Mouse (Mus musculus) lung, adult 18-20 months (tissue): ENCODE data around the gene Gm10354.
"Not testable (repeated sequence)": the region's sequence is repeated elsewhere in the genome, so short reads cannot be mapped to it uniquely, and the experiment has no call there.

ENCODE experiments used
- DNase-seq, 2 experiments: peaks; one replicate each; pipeline ENCODE4 v3.0.0; 2022; ENCODE audit warnings: mixed read lengths in 2 of 2

Gene Gm10354

GRCm38 (mm10) chr5:14953587-14953986 is 25.1 kb downstream of the Gm10354 start:
- DNase-seq, result not testable (repeated sequence)

GRCm38 (mm10) chr5:14952749-14953148 is 26.0 kb downstream of the Gm10354 start:
- not testable (repeated sequence) for DNase-seq

DNA sequence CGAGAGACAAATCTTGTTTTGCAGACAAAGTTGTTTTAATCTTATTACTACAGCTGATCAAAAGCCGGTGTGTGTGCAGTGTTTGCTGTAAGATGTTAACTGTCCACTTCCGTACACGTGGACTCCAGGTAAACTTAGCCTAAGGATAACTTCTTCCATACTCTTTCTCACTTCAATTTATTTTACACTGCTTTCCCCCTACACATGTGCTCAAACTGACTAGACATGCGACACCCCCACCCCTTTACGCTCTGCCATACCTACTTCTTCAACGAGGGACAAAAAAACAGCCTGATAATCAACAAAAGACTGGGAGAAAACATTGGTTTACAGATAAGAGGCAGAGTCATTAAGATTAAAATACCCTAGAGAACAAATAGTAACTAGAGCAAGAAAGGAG is 26.9 kb downstream of the Gm10354 start:
- not testable (repeated sequence) for DNase-seq

DNA sequence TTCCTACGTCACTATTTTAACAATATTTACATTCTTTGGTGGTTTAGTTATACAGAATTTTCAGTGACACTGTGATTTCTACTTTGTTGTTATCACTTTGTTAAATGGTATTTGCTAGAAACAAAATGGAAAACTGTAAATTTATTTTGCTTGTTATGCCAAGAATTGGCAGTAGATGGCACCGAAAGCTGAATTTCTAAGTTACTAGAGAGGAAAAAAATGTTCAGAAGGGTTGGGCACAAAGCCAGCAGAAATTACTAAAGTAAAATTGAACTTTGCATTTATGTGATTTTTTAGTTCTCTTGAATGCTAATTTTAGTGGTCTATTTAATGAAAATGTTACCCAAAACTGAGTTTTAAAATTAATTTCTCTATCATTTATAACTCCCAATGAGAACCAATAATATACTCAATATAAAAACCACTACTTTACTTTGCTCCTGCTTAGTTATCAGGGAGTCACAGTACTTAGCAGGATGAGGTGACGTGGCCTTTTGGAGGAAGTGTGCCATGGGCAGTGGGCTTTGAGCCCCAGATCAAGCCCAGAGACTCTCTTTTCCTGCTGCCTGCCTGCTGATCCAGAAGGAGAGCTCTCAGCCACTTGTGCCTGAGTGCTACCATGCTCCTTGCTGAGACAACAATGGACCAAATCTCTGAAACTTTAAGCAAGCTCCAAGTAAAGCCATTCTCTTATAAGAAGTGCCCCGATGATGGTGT is 31.1 kb downstream of the Gm10354 start:
- not testable (repeated sequence) for DNase-seq

- DNase-seq, result not testable (repeated sequence)
Observed at GRCm38 (mm10) chr5:14945524-14945923, 33.2 kb downstream of the Gm10354 start.

DNA sequence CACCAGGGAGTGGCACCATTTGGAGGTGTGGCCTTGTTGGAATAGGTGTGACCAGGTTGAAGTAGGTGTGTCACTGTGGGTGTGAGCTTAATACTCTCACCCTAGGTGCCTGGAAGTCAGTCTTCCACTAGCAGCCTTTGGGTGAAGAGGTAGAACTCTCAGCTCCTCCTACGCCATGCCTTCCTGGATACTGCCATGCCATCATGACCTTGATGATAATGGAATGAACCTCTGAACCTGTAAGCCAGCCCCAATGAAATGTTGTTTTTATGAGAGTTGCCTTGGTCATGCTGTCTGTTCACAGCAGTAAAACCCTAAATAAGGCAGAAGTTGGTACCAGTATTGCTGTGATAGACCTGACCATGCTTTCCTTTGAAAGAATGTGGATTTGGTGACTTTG is 37.7 kb downstream of the Gm10354 start:
- DNase-seq, result not testable (repeated sequence)

- DNase-seq, result not testable (repeated sequence)
Observed at GRCm38 (mm10) chr5:14938329-14938728, 40.4 kb downstream of the Gm10354 start, which contains the start of gene Speer4e. Gene Speer4e (minus strand): TSS chr5:14938429.

DNA sequence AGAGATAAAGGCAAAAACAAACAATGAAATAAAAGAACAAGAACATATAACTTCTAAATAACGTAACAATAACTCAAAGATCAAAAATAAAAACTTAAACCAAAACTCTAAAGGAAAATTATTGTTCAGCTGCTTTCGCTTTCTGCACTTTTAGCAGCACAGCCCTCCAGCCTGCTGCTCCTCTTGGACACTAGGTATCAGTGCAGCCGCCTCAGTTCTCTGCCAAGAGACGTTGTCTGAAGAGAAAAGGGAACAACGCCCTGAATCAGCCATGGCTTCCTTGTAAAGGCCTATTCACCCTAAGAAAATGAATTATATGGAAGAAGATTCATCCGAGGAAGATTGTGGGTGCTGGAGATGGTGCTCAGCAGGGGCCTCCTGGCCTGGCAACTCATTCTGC is 45.0 kb downstream of the Gm10354 start:
- DNase-seq, result not testable (repeated sequence)

GRCm38 (mm10) chr5:14927047-14927446 is 51.7 kb downstream of the Gm10354 start:
- not testable (repeated sequence) for DNase-seq
